Mouse (Mus musculus): ENCODE measurements around the gene Slco1a4.

GRCm38 (mm10) chr6:141857735-141858531 is 1.9 kb upstream of the Slco1a4 start:
- no peak for TF ChIP-seq POLR2A (IDR thresholded peaks at IDR 0.05; ENCODE audit: control insufficient read depth in 1 of 2, insufficient read depth in 1 of 2, low read depth in 1 of 2, low read length in 2 of 2, poor library complexity in 1 of 2)
- no peak for TF ChIP-seq ZMIZ1 (IDR thresholded peaks at IDR 0.05; ENCODE audit: low read depth, low read length)
- TF ChIP-seq ETS1 (IDR thresholded peaks at IDR 0.05; ENCODE audit: low read depth, low read length): no peak
- TF ChIP-seq RAD21 (IDR thresholded peaks at IDR 0.05; ENCODE audit: low read depth, low read length): no peak
- no peak for TF ChIP-seq EP300 (IDR thresholded peaks at IDR 0.05; ENCODE audit: low read depth in 1 of 2, low read length in 2 of 2)
- TF ChIP-seq CHD2 (IDR thresholded peaks at IDR 0.05; ENCODE audit: low read length): no peak
- no peak for TF ChIP-seq MEF2A (IDR thresholded peaks at IDR 0.05; ENCODE audit: extremely low read depth, insufficient replicate concordance, low read depth, low read length, poor library complexity, severe bottlenecking)

Measured in MEL (cell line).